Mouse (Mus musculus) CD8-positive naive resting alpha-beta T cell, adult 57 days (primary cell): ENCODE data around the gene Actl7b. TPM values are rescaled to one million over a fixed set of nuclear protein-coding genes. Genes with fewer than 3 reads are reported as not detected.

Source experiments
- total RNA-seq: library from RNA; stranded (reverse); gene quantifications from one replicate; pipeline ENCODE4 v1.2.4, GENCODE M21; 2023

Actl7b gene
- 0.58 TPM for total RNA-seq

DNA sequence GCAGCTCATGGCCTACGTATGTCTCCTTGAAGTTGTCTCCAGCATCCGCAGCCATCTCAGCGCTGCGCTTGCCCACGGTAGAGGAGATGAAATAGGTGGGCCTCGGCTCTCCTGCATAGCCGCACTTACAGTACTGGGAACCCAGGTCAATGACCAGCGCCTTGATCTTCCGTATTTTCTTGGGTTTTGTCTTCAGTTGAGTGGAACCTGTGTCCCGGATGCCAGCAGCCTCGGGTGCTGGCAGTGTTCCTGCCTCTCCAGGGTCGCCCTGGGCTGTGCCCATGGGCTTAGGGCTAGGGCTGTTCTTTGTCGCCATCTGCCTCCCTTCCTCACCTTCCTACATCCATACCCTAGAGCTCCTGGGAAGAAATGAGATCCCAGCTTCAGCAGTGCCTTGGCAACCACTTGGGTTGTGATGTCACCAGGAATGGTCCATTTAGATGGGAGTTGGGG, at the start of gene Actl7b:
Gene Actl7b (minus strand): TSS at position 403 of the 453 bp plus-strand sequence.

GRCm38 (mm10) chr4:56743363-56744195, 2.3 kb upstream of the Actl7b start, which contains the start of gene Actl7a:
Gene Actl7a (plus strand): TSS chr4:56743413.

DNA sequence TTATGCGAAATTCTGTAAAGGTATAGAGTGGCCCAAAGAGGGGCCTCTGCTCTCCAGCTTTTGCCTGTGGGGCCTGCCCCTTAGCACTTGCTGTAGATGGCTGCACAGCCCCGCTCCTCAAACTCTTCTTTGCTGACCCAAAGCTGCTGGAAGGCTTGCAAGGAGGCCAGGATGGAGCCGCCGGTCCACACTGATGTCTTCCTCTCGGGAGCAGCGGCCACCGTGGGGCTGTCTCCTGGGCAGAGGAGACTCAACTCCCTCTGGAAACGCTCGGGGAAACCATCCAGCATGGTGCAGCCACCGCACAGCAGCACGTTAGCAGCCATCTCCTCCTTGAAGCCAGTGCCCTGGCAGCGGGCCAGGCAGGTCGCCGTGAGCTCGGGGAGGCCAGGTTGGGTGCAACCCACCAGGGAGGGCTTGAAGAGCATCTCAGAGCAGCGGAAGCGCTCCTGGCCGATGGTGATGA, 1.2 kb downstream of the Actl7b start, which contains the start of gene Gm26657:
Gene Gm26657 (plus strand): TSS at position 51 of the 466 bp plus-strand sequence.

Other genes with a start within 250 kb of the Actl7b start
- not detected for gene Gm26657, start 1.4 kb downstream of the Actl7b start, total RNA-seq
- not detected for gene Actl7a, start 2.0 kb upstream of the Actl7b start, total RNA-seq
- gene Elp1, start 60.9 kb upstream of the Actl7b start, total RNA-seq, result 52.2 TPM
- 16.5 TPM for gene Fam206a, start 60.9 kb upstream of the Actl7b start, total RNA-seq
- 2.7 TPM for gene Ctnnal1, start 123.7 kb upstream of the Actl7b start, total RNA-seq
- 28.8 TPM for gene Tmem245, start 206.0 kb upstream of the Actl7b start, total RNA-seq
- gene Frrs1l, start 248.9 kb upstream of the Actl7b start, total RNA-seq, result not detected